Mouse (Mus musculus) erythroblast, embryonic 14.5 days (primary cell): ENCODE data around the gene Scamp5.

Experiments
- GATA1 ChIP-seq: IDR thresholded peaks from 2 replicates; pipeline ENCODE4 v1.6.1; 2012; ENCODE audit warnings: low read length, inconsistent platforms, mixed read lengths
- TAL1 ChIP-seq: IDR thresholded peaks from 3 replicates; pipeline ENCODE4 v1.6.1; 2012; ENCODE audit warnings: low read length, inconsistent platforms, mixed read lengths

- TF ChIP-seq TAL1, result no peak
- no peak for TF ChIP-seq GATA1
These were observed 1.1 kb upstream of the Scamp5 start for GRCm38 (mm10) chr9:57468914-57469313.
